Mouse (Mus musculus): ENCODE data around the gene Aknad1. TPM values are rescaled to one million over a fixed set of nuclear protein-coding genes. Genes with fewer than 3 reads are reported as not detected.

The Aknad1 gene
- polyA plus RNA-seq, 1 experiment from 2014 or later = not detected

DNA sequence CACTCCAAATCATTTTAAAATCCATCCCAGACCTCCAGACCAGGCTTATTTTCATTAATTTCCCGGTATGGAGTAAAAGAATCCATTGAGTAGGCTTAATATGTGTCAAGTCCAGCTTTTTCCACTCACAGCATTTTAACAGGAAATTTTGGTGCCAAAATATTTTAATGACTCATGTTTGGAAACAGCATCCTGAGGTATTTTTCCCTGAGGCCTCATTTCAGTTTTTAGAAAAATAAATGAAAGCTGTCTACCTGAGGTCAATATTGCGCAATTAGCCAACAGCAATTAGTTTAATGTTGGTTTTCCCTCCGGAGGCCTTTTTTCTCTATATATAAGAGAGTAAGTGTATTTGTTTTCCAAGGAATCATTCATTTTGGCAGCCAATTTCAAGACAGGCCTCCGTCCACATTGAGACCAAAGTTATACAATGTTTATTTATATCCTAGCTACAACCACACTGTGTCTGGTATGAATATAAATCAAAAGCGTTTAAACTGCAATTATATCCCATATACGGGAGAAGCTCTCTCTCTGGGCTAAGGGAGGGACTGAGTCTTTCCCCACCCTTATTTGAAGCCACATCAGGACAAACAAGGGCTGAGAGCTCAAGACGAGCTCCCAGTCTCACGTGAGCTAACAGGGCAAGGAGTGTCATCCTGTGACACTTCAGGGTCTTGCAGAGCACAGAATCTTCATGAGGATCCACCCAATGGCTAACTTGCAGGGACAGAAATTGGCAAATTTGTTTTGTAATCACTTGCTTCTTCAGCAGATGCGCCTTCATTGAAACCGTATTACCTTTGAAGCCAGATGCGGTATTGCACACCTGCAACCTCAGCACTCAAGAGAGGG lies 20.3 kb downstream of the Aknad1 start:
- no peak overlapping the region for H3K4me3 ChIP-seq (ENCODE audit: low read depth, low read length)
- ATAC-seq = no peak
- no peaks in the 10 kb centered on the region for H3K9me3 ChIP-seq (replicated peaks; ENCODE audit: control insufficient read depth, low read length, poor library complexity, severe bottlenecking)
- no peak overlapping the region for H3K9ac ChIP-seq (ENCODE audit: low read depth, low read length)
- H3K27ac ChIP-seq (ENCODE audit: low read length) = no peak overlapping the region
- WGBS = 89% methylated on average over 11 of the region's 11 CpGs
- no peaks in the 10 kb centered on the region for H3K27me3 ChIP-seq (ENCODE audit: control insufficient read depth, insufficient read depth, low read depth, low read length)
- no peaks in the 10 kb centered on the region for H3K36me3 ChIP-seq (ENCODE audit: control insufficient read depth, insufficient read depth, low read length)
- H3K4me1 ChIP-seq (ENCODE audit: control insufficient read depth, insufficient read depth, low read length) = no peaks in the 10 kb centered on the region
- H3K4me2 ChIP-seq (ENCODE audit: low read length) = no peak overlapping the region

DNA sequence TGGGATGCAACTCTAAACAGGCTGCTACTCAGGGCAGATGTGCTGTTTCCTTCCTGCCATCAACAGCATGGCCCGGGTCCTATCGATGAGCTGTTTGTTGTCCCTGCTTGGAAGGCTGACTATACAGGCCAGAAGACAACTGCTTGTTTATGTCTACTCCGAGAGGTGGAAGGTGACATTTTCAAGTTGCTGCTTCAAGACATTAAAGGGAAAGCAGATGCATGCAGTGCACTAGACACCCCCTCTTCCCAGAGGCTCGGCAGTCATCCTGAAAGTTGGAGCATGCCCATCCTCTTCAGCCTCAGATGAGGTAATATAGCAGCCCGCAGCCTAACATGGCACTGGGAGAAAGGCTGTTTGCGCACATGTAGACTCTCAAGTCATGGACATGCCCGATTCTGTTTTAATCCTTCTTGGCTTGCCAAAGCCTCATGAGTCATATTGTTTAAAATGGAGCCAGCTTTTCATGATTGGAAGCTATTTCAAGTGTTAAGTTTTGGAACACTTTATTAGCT lies 23.2 kb downstream of the Aknad1 start:
- no peak overlapping the region for H3K4me3 ChIP-seq (ENCODE audit: low read depth, low read length)
- no peak overlapping the region for H3K27ac ChIP-seq (ENCODE audit: low read length)
- no peaks in the 10 kb centered on the region for H3K9me3 ChIP-seq (replicated peaks; ENCODE audit: control insufficient read depth, low read length, poor library complexity, severe bottlenecking)
- H3K27me3 ChIP-seq (ENCODE audit: control insufficient read depth, insufficient read depth, low read depth, low read length) = no peaks in the 10 kb centered on the region
- H3K9ac ChIP-seq (ENCODE audit: low read depth, low read length) = no peak overlapping the region
- WGBS = 84% methylated on average over 7 of the region's 7 CpGs
- no peak for ATAC-seq
- H3K4me2 ChIP-seq (ENCODE audit: low read length) = no peak overlapping the region
- no peaks in the 10 kb centered on the region for H3K36me3 ChIP-seq (ENCODE audit: control insufficient read depth, insufficient read depth, low read length)
- no peaks in the 10 kb centered on the region for H3K4me1 ChIP-seq (ENCODE audit: control insufficient read depth, insufficient read depth, low read length)

DNA sequence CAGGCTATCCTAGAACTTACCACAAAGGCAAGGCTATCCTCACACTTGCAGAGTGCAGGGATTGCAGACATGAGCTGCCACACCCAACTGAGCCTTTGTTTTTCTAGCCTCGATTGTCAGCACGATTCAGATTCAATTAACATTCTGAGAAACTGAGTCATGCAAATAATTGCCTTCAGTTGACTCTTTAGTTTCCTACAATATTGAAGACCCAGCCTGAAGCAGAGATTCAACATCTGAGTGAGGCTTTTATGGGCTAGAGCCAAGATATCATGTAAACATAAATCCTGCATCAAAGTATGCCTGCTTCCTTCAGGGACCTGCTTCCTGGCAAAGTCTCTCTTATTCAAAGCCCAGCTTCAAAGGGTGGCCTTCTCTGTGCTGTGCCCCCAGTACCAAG lies 24.2 kb downstream of the Aknad1 start:
- 76% methylated on average over 2 of the region's 2 CpGs for WGBS
- Histone ChIP-seq H3K9ac (ENCODE audit: low read depth, low read length) (no peak overlapping the region), H3K4me2 (ENCODE audit: low read length) (no peak overlapping the region), H3K4me3 (ENCODE audit: low read depth, low read length) (no peak overlapping the region), H3K4me1 (ENCODE audit: control insufficient read depth, insufficient read depth, low read length) (no peaks in the 10 kb centered on the region), H3K27me3 (ENCODE audit: control insufficient read depth, insufficient read depth, low read depth, low read length) (no peaks in the 10 kb centered on the region), H3K36me3 (ENCODE audit: control insufficient read depth, insufficient read depth, low read length) (no peaks in the 10 kb centered on the region), H3K27ac (ENCODE audit: low read length) (no peak overlapping the region), H3K9me3 (replicated peaks; ENCODE audit: control insufficient read depth, low read length, poor library complexity, severe bottlenecking) (no peaks in the 10 kb centered on the region)
- no peak for ATAC-seq

DNA sequence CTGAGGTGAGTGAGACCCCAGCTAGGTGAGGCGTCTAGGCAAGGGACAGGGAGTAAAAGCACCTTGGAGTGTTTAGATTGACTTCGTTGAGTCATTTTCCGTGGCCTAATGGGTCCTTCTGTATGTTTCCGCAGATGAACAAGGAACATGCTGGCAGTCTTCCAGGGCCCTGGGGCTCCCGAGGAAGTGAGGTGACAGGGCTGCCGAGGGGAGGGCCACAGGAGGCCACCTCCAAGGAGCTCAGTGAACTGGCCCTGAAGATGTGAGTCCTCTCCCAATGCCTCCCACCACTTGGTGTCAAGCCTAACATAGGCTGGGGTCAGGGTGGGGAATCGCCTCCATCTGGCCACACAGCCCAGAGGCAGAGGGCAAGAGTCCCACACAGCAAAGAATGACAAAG lies 25.5 kb downstream of the Aknad1 start:
- 58% methylated on average over 7 of the region's 7 CpGs for WGBS
- Histone ChIP-seq H3K9ac (ENCODE audit: low read depth, low read length) (no peak overlapping the region), H3K27me3 (ENCODE audit: control insufficient read depth, insufficient read depth, low read depth, low read length) (no peaks in the 10 kb centered on the region), H3K36me3 (ENCODE audit: control insufficient read depth, insufficient read depth, low read length) (no peaks in the 10 kb centered on the region), H3K27ac (ENCODE audit: low read length) (no peak overlapping the region), H3K4me3 (ENCODE audit: low read depth, low read length) (no peak overlapping the region), H3K9me3 (replicated peaks; ENCODE audit: control insufficient read depth, low read length, poor library complexity, severe bottlenecking) (no peaks in the 10 kb centered on the region), H3K4me2 (ENCODE audit: low read length) (no peak overlapping the region), H3K4me1 (ENCODE audit: control insufficient read depth, insufficient read depth, low read length) (no peaks in the 10 kb centered on the region)
- ATAC-seq = no peak

DNA sequence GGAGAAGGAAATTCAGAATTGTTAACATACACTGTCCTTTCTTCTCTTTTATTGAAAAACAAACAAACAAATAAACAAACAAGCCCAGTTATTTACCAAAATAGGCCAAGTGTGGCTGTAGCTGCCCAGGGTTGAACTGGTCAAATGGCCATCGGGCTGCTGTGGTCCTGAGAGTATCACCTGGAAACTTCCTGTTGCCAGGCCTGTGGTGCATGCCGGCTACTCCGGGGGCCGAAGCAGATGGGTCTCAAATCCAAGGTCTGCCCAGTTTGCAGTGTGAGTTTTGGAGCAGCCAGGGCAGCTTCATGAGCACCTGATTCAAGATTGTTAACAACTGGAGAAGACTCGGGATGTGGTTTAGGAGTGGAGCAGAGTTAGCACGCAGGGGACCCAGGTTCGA lies 26.0 kb downstream of the Aknad1 start:
- H3K36me3 ChIP-seq (ENCODE audit: control insufficient read depth, insufficient read depth, low read length) = no peaks in the 10 kb centered on the region
- H3K27ac ChIP-seq (ENCODE audit: low read length) = no peak overlapping the region
- no peak overlapping the region for H3K4me3 ChIP-seq (ENCODE audit: low read depth, low read length)
- no peaks in the 10 kb centered on the region for H3K27me3 ChIP-seq (ENCODE audit: control insufficient read depth, insufficient read depth, low read depth, low read length)
- WGBS = 86% methylated on average over 7 of the region's 7 CpGs
- no peaks in the 10 kb centered on the region for H3K4me1 ChIP-seq (ENCODE audit: control insufficient read depth, insufficient read depth, low read length)
- ATAC-seq = no peak
- H3K9ac ChIP-seq (ENCODE audit: low read depth, low read length) = no peak overlapping the region
- no peak overlapping the region for H3K4me2 ChIP-seq (ENCODE audit: low read length)
- no peaks in the 10 kb centered on the region for H3K9me3 ChIP-seq (replicated peaks; ENCODE audit: control insufficient read depth, low read length, poor library complexity, severe bottlenecking)

DNA sequence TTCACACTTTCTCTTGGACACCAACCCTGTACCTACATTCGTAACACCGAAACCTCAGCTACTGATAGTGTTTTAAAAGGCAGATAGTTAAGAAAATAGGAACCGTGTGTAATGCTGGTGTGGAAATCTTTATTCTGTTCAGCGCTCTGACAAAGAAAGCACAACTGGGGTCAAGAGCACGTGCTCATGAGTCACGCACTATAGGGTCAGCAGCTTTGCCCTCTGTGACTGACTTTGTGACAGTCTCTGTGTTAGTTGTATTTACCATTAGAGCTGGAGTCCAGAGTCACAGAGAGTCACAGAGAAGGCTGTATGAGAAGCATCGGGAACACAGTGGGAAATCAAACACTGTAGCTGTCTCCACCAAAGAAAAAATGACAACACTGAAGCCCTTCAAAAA lies 27.5 kb downstream of the Aknad1 start:
- Histone ChIP-seq H3K9me3 (replicated peaks; ENCODE audit: control insufficient read depth, low read length, poor library complexity, severe bottlenecking) (no peaks in the 10 kb centered on the region), H3K27ac (ENCODE audit: low read length) (no peak overlapping the region), H3K27me3 (ENCODE audit: control insufficient read depth, insufficient read depth, low read depth, low read length) (no peaks in the 10 kb centered on the region), H3K4me1 (ENCODE audit: control insufficient read depth, insufficient read depth, low read length) (no peaks in the 10 kb centered on the region), H3K9ac (ENCODE audit: low read depth, low read length) (no peak overlapping the region), H3K36me3 (ENCODE audit: control insufficient read depth, insufficient read depth, low read length) (no peaks in the 10 kb centered on the region), H3K4me2 (ENCODE audit: low read length) (no peak overlapping the region), H3K4me3 (ENCODE audit: low read depth, low read length) (no peak overlapping the region)
- ATAC-seq = no peak
- WGBS = 87% methylated on average over 7 of the region's 7 CpGs

DNA sequence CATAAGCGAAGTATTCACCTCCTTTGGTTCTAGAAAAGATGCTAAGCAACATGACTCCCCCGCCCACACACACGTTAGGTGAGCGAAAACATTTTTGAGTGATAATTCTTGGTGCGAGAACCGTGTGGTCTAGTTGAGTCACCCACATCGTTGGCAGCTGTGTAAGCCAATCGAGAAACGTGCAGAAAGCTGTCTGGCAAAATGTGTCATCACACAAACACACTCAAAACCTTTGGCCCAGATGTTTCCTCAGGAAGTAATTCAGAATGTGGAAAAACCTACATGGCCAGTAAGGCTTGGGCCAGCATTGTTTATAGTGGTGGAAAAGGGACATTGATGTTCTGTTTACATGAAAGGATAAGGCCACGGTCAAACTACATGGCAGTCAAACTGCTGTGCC lies 28.0 kb downstream of the Aknad1 start:
- no peak overlapping the region for H3K4me3 ChIP-seq (ENCODE audit: low read depth, low read length)
- H3K36me3 ChIP-seq (ENCODE audit: control insufficient read depth, insufficient read depth, low read length) = no peaks in the 10 kb centered on the region
- H3K9ac ChIP-seq (ENCODE audit: low read depth, low read length) = no peak overlapping the region
- no peaks in the 10 kb centered on the region for H3K9me3 ChIP-seq (replicated peaks; ENCODE audit: control insufficient read depth, low read length, poor library complexity, severe bottlenecking)
- no peak for ATAC-seq
- no peaks in the 10 kb centered on the region for H3K4me1 ChIP-seq (ENCODE audit: control insufficient read depth, insufficient read depth, low read length)
- WGBS = 87% methylated on average over 10 of the region's 10 CpGs
- H3K4me2 ChIP-seq (ENCODE audit: low read length) = no peak overlapping the region
- no peaks in the 10 kb centered on the region for H3K27me3 ChIP-seq (ENCODE audit: control insufficient read depth, insufficient read depth, low read depth, low read length)
- H3K27ac ChIP-seq (ENCODE audit: low read length) = no peak overlapping the region

DNA sequence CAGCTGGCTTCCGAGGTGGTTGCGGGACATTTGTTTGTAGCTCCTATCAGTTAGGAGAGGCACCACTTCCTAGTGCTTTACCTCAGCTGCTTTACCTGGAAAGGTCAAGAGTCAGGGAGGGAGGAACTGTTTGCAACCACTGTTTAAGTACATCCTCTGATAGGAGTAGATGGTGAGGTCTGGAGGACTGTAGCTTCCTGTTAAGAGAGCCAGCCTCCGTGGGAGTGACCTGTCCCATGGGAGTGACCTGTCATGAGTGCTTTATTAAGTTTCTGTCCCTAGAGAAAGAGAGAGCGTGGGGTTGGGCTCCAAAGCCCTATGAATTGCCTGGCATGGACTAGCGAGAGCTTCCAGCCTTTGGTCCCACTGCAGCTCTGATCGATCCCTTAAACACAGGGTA lies 30.1 kb downstream of the Aknad1 start:
- no peak for ATAC-seq
- Histone ChIP-seq H3K4me1 (ENCODE audit: control insufficient read depth, insufficient read depth, low read length) (no peaks in the 10 kb centered on the region), H3K27ac (ENCODE audit: low read length) (no peak overlapping the region), H3K9me3 (replicated peaks; ENCODE audit: control insufficient read depth, low read length, poor library complexity, severe bottlenecking) (no peaks in the 10 kb centered on the region), H3K9ac (ENCODE audit: low read depth, low read length) (no peak overlapping the region), H3K36me3 (ENCODE audit: control insufficient read depth, insufficient read depth, low read length) (no peaks in the 10 kb centered on the region), H3K4me2 (ENCODE audit: low read length) (no peak overlapping the region), H3K4me3 (ENCODE audit: low read depth, low read length) (no peak overlapping the region), H3K27me3 (ENCODE audit: control insufficient read depth, insufficient read depth, low read depth, low read length) (no peaks in the 10 kb centered on the region)
- 90% methylated on average over 6 of the region's 6 CpGs for WGBS

DNA sequence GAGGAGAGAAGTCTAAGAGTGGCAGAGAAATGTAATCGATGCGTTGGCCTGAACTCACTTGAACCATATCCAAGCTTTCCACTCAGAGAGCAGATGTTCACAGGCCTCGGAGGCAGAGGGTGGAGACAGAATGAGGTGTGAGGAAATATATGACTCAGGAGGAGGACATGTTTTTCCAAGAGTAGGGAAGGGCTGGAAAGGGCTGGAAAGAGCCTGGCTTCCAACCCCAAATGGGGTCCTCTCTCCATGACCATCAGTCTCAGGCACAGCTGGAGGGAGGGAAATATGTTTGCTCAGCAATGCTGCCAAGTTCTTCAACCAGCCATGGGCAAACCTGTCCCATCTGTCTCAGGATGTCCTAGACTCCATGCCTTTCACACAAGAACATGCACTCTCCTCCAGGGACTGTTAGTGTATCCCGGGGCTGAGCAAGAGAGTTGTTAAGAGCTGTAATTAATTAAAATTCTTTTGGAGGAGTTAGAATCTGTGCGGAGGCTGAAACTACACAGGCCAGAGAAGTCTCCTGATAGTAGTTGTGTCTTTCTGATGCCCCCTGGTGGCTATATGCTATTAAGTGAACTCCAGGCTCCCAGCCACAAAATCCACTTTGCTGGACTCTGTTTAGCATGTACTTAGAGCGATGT lies 31.4 kb downstream of the Aknad1 start:
- Histone ChIP-seq H3K4me3 (ENCODE audit: low read depth, low read length) (no peak overlapping the region), H3K36me3 (ENCODE audit: control insufficient read depth, insufficient read depth, low read length) (no peaks in the 10 kb centered on the region), H3K27me3 (ENCODE audit: control insufficient read depth, insufficient read depth, low read depth, low read length) (no peaks in the 10 kb centered on the region), H3K4me2 (ENCODE audit: low read length) (no peak overlapping the region), H3K4me1 (ENCODE audit: control insufficient read depth, insufficient read depth, low read length) (no peaks in the 10 kb centered on the region), H3K9ac (ENCODE audit: low read depth, low read length) (no peak overlapping the region), H3K27ac (ENCODE audit: low read length) (no peak overlapping the region), H3K9me3 (replicated peaks; ENCODE audit: control insufficient read depth, low read length, poor library complexity, severe bottlenecking) (no peaks in the 10 kb centered on the region)
- WGBS = 47% methylated on average over 6 of the region's 6 CpGs
- ATAC-seq = peak; percentile 78
